Mouse (Mus musculus): ENCODE results near the gene 1700015G11Rik. TPM values are rescaled to one million over a fixed set of nuclear protein-coding genes. Genes with fewer than 3 reads are reported as not detected.

Gene 1700015G11Rik
- polyA plus RNA-seq, 1 experiment from 2014 or later: not detected

- no peaks in the 10 kb centered on the region for H3K4me1 ChIP-seq (replicated peaks; ENCODE audit: control insufficient read depth, insufficient read depth, low read length)
- 77% methylated on average over 7 of the region's 7 CpGs for WGBS
- no peak overlapping the region for H3K4me2 ChIP-seq (ENCODE audit: low read length)
- H3K27me3 ChIP-seq (replicated peaks; ENCODE audit: control insufficient read depth, insufficient read depth, low read length): no peaks in the 10 kb centered on the region
- DNase-seq (ENCODE audit: low spot score): no peak
- no peak for ATAC-seq (replicated peaks; ENCODE audit: low FRiP score, low TSS enrichment, low read depth)
- H3K27ac ChIP-seq (ENCODE audit: low read depth): no peak overlapping the region
- no peak overlapping the region for H3K4me3 ChIP-seq (ENCODE audit: low read depth, low read length)
- no peaks in the 10 kb centered on the region for H3K9me3 ChIP-seq (ENCODE audit: control insufficient read depth, low read length)
- no peaks in the 10 kb centered on the region for H3K36me3 ChIP-seq (ENCODE audit: control insufficient read depth, insufficient read depth, low read length)
- no peak overlapping the region for H3K9ac ChIP-seq (ENCODE audit: low read length)
Measured at GRCm38 (mm10) chr7:52013457-52013856, 2.1 kb downstream of the 1700015G11Rik start.

- Histone ChIP-seq H3K4me1 (replicated peaks; ENCODE audit: control insufficient read depth, insufficient read depth, low read length) (no peaks in the 10 kb centered on the region), H3K9me3 (ENCODE audit: control insufficient read depth, low read length) (no peaks in the 10 kb centered on the region), H3K4me3 (ENCODE audit: low read depth, low read length) (no peak overlapping the region), H3K36me3 (ENCODE audit: control insufficient read depth, insufficient read depth, low read length) (no peaks in the 10 kb centered on the region), H3K27me3 (replicated peaks; ENCODE audit: control insufficient read depth, insufficient read depth, low read length) (no peaks in the 10 kb centered on the region), H3K9ac (ENCODE audit: low read length) (no peak overlapping the region), H3K4me2 (ENCODE audit: low read length) (no peak overlapping the region; the same call in 1 of the 2 replicates), H3K27ac (ENCODE audit: low read depth) (no peak overlapping the region)
- ATAC-seq (replicated peaks; ENCODE audit: low FRiP score, low TSS enrichment, low read depth) (no peak), DNase-seq (ENCODE audit: low spot score) (no peak)
- 67% methylated on average over 2 of the region's 2 CpGs for WGBS
Measured at GRCm38 (mm10) chr7:52007138-52007537, 8.4 kb downstream of the 1700015G11Rik start.

- ATAC-seq (replicated peaks; ENCODE audit: low FRiP score, low TSS enrichment, low read depth): no peak
- Histone ChIP-seq H3K36me3 (ENCODE audit: control insufficient read depth, insufficient read depth, low read length) (no peaks in the 10 kb centered on the region), H3K27ac (ENCODE audit: low read depth) (peak overlapping the region; percentile 27; the same call in 1 of the 2 replicates), H3K4me2 (ENCODE audit: low read length) (peak overlapping the region; percentile 66), H3K4me1 (replicated peaks; ENCODE audit: control insufficient read depth, insufficient read depth, low read length) (no peaks in the 10 kb centered on the region), H3K27me3 (replicated peaks; ENCODE audit: control insufficient read depth, insufficient read depth, low read length) (no peaks in the 10 kb centered on the region), H3K9me3 (ENCODE audit: control insufficient read depth, low read length) (no peaks in the 10 kb centered on the region), H3K9ac (ENCODE audit: low read length) (no peak overlapping the region), H3K4me3 (ENCODE audit: low read depth, low read length) (peak overlapping the region; percentile 58)
- 2% methylated on average over 9 of the region's 9 CpGs for WGBS
- no peak for DNase-seq (ENCODE audit: low spot score)
Measured at GRCm38 (mm10) chr7:52006296-52006630, 9.3 kb downstream of the 1700015G11Rik start.

- peak within 1 kb of the TSS; percentile 66 for H3K4me2 ChIP-seq (ENCODE audit: low read length)
- H3K36me3 ChIP-seq (ENCODE audit: control insufficient read depth, insufficient read depth, low read length): no peaks in the 10 kb centered on the region
- peak within 1 kb of the TSS; percentile 32 for H3K9ac ChIP-seq (ENCODE audit: low read length)
- H3K4me3 ChIP-seq (ENCODE audit: low read depth, low read length): peak within 1 kb of the TSS; percentile 58
- peak; percentile 95 for ATAC-seq (replicated peaks; ENCODE audit: low FRiP score, low TSS enrichment, low read depth)
- peak; percentile 93 for DNase-seq (ENCODE audit: low spot score)
- H3K4me1 ChIP-seq (replicated peaks; ENCODE audit: control insufficient read depth, insufficient read depth, low read length): no peaks in the 10 kb centered on the region
- H3K27ac ChIP-seq (ENCODE audit: low read depth): peak within 1 kb of the TSS; percentile 62; the same call in 1 of the 2 replicates
- no peaks in the 10 kb centered on the region for H3K9me3 ChIP-seq (ENCODE audit: control insufficient read depth, low read length)
- no peaks in the 10 kb centered on the region for H3K27me3 ChIP-seq (replicated peaks; ENCODE audit: control insufficient read depth, insufficient read depth, low read length)
- WGBS: under 1% methylated on average over 41 of the region's 47 CpGs
Measured at GRCm38 (mm10) chr7:52005511-52006295, 9.8 kb downstream of the 1700015G11Rik start, which contains the start of gene Svip. Svip (minus strand) TSS chr7:52006018.

- no peak for ATAC-seq (replicated peaks; ENCODE audit: low FRiP score, low TSS enrichment, low read depth)
- H3K9me3 ChIP-seq (ENCODE audit: control insufficient read depth, low read length): no peaks in the 10 kb centered on the region
- no peak overlapping the region for H3K4me2 ChIP-seq (ENCODE audit: low read length)
- H3K36me3 ChIP-seq (ENCODE audit: control insufficient read depth, insufficient read depth, low read length): no peaks in the 10 kb centered on the region
- H3K9ac ChIP-seq (ENCODE audit: low read length): no peak overlapping the region
- no peak overlapping the region for H3K27ac ChIP-seq (ENCODE audit: low read depth)
- H3K4me3 ChIP-seq (ENCODE audit: low read depth, low read length): no peak overlapping the region
- no peaks in the 10 kb centered on the region for H3K4me1 ChIP-seq (replicated peaks; ENCODE audit: control insufficient read depth, insufficient read depth, low read length)
- no peaks in the 10 kb centered on the region for H3K27me3 ChIP-seq (replicated peaks; ENCODE audit: control insufficient read depth, insufficient read depth, low read length)
- WGBS: 92% methylated on average over 3 of the region's 3 CpGs
- no peak for DNase-seq (ENCODE audit: low spot score)
Measured at GRCm38 (mm10) chr7:51991020-51991419, 24.5 kb downstream of the 1700015G11Rik start.

- Histone ChIP-seq H3K36me3 (ENCODE audit: control insufficient read depth, insufficient read depth, low read length) (no peaks in the 10 kb centered on the region), H3K27me3 (replicated peaks; ENCODE audit: control insufficient read depth, insufficient read depth, low read length) (no peaks in the 10 kb centered on the region), H3K4me1 (replicated peaks; ENCODE audit: control insufficient read depth, insufficient read depth, low read length) (no peaks in the 10 kb centered on the region), H3K4me3 (ENCODE audit: low read depth, low read length) (no peak overlapping the region), H3K27ac (ENCODE audit: low read depth) (no peak overlapping the region), H3K4me2 (ENCODE audit: low read length) (no peak overlapping the region), H3K9me3 (ENCODE audit: control insufficient read depth, low read length) (no peaks in the 10 kb centered on the region), H3K9ac (ENCODE audit: low read length) (no peak overlapping the region)
- ATAC-seq (replicated peaks; ENCODE audit: low FRiP score, low TSS enrichment, low read depth): no peak
- WGBS: 52% methylated on average over 6 of the region's 6 CpGs
- DNase-seq (ENCODE audit: low spot score): no peak
Measured at GRCm38 (mm10) chr7:51986909-51987308, 28.6 kb downstream of the 1700015G11Rik start.

- H3K9ac ChIP-seq (ENCODE audit: low read length): no peak overlapping the region
- H3K27ac ChIP-seq (ENCODE audit: low read depth): no peak overlapping the region
- DNase-seq (ENCODE audit: low spot score): no peak
- no peak for ATAC-seq (replicated peaks; ENCODE audit: low FRiP score, low TSS enrichment, low read depth)
- H3K4me3 ChIP-seq (ENCODE audit: low read depth, low read length): no peak overlapping the region
- H3K4me2 ChIP-seq (ENCODE audit: low read length): no peak overlapping the region
- 87% methylated on average over 6 of the region's 6 CpGs for WGBS
- H3K36me3 ChIP-seq (ENCODE audit: control insufficient read depth, insufficient read depth, low read length): no peaks in the 10 kb centered on the region
- H3K4me1 ChIP-seq (replicated peaks; ENCODE audit: control insufficient read depth, insufficient read depth, low read length): no peaks in the 10 kb centered on the region
- H3K9me3 ChIP-seq (ENCODE audit: control insufficient read depth, low read length): no peaks in the 10 kb centered on the region
- H3K27me3 ChIP-seq (replicated peaks; ENCODE audit: control insufficient read depth, insufficient read depth, low read length): no peaks in the 10 kb centered on the region
Measured at GRCm38 (mm10) chr7:51985763-51986162, 29.8 kb downstream of the 1700015G11Rik start.

- H3K4me3 ChIP-seq (ENCODE audit: low read depth, low read length): no peak overlapping the region
- ATAC-seq (replicated peaks; ENCODE audit: low FRiP score, low TSS enrichment, low read depth): no peak
- WGBS: 27% methylated on average over 1 of the region's 1 CpGs
- H3K27ac ChIP-seq (ENCODE audit: low read depth): no peak overlapping the region
- H3K9ac ChIP-seq (ENCODE audit: low read length): no peak overlapping the region
- H3K9me3 ChIP-seq (ENCODE audit: control insufficient read depth, low read length): no peaks in the 10 kb centered on the region
- H3K36me3 ChIP-seq (ENCODE audit: control insufficient read depth, insufficient read depth, low read length): no peaks in the 10 kb centered on the region
- DNase-seq (ENCODE audit: low spot score): no peak
- H3K27me3 ChIP-seq (replicated peaks; ENCODE audit: control insufficient read depth, insufficient read depth, low read length): no peaks in the 10 kb centered on the region
- no peak overlapping the region for H3K4me2 ChIP-seq (ENCODE audit: low read length)
- H3K4me1 ChIP-seq (replicated peaks; ENCODE audit: control insufficient read depth, insufficient read depth, low read length): no peaks in the 10 kb centered on the region
Measured at GRCm38 (mm10) chr7:51982303-51982702, 33.2 kb downstream of the 1700015G11Rik start.

- ATAC-seq (replicated peaks; ENCODE audit: low FRiP score, low TSS enrichment, low read depth) (no peak), DNase-seq (ENCODE audit: low spot score) (no peak)
- no peaks in the 10 kb centered on the region for H3K9me3 ChIP-seq (ENCODE audit: control insufficient read depth, low read length)
- no peak overlapping the region for H3K27ac ChIP-seq (ENCODE audit: low read depth)
- no peaks in the 10 kb centered on the region for H3K4me1 ChIP-seq (replicated peaks; ENCODE audit: control insufficient read depth, insufficient read depth, low read length)
- H3K9ac ChIP-seq (ENCODE audit: low read length): no peak overlapping the region
- WGBS: 48% methylated on average over 5 of the region's 5 CpGs
- no peaks in the 10 kb centered on the region for H3K36me3 ChIP-seq (ENCODE audit: control insufficient read depth, insufficient read depth, low read length)
- no peak overlapping the region for H3K4me3 ChIP-seq (ENCODE audit: low read depth, low read length)
- H3K27me3 ChIP-seq (replicated peaks; ENCODE audit: control insufficient read depth, insufficient read depth, low read length): no peaks in the 10 kb centered on the region
- H3K4me2 ChIP-seq (ENCODE audit: low read length): no peak overlapping the region
Measured at GRCm38 (mm10) chr7:51979271-51979670, 36.3 kb downstream of the 1700015G11Rik start.
